Mouse (Mus musculus): ENCODE measurements around the gene Obp2b.

Obp2b gene

GRCm38 (mm10) chr2:25779076-25779475, 42.3 kb downstream of the Obp2b start:
- no peak for DNase-seq (ENCODE audit: low spot score)

GRCm38 (mm10) chr2:25780921-25781320, 44.1 kb downstream of the Obp2b start:
- DNase-seq (ENCODE audit: low spot score), result no peak

- DNase-seq (ENCODE audit: low spot score), result no peak
Measured at GRCm38 (mm10) chr2:25781957-25782356, 45.1 kb downstream of the Obp2b start, which contains the start of gene Gm13539. Gene Gm13539 (plus strand): TSS chr2:25782257.

- no peak for DNase-seq (ENCODE audit: low spot score)
Measured at GRCm38 (mm10) chr2:25785573-25786322, 48.9 kb downstream of the Obp2b start.

DNA sequence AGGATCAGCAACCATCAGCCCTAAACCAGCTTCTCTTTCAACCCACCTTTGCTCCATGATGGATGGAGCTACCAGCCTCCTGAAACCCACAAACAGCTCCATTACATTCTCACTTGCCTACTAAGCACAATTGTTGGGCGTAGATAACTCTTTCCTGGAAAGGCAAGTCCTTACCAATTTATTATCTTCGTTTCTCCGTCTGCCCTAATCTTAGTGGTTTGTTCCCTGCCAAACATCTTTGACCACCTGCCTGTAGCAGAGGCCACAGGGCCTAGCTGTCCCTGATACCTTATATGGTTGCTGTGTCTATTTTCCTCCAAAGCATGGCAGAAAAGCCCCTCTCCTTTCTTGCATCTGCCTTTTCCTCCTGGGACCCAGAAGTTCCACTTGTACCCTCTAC, 52.3 kb downstream of the Obp2b start:
- DNase-seq (ENCODE audit: low spot score), result no peak

Measured in urinary bladder, postnatal 14 days (tissue).